Mouse (Mus musculus) megakaryocyte, embryonic 14.5 days (primary cell): ENCODE data around the gene Fam173b. TPM values are rescaled to one million over a fixed set of nuclear protein-coding genes. Genes with fewer than 3 reads are reported as not detected.
A peak's percentile ranks its signal among the peaks of the same experiment; 100 is the strongest.

ENCODE experiments used
- H3K27me3 ChIP-seq: replicated peaks from 2 replicates; pipeline ENCODE3; 2012; ENCODE audit warnings: inconsistent platforms
- H3K36me3 ChIP-seq: replicated peaks from 2 replicates; pipeline ENCODE3; 2012; ENCODE audit warnings: low read length, inconsistent platforms, mixed read lengths
- H3K4me1 ChIP-seq: 2 replicates; pipeline ENCODE4 v1.6.1; 2012; ENCODE audit warnings: inconsistent platforms
- H3K4me3 ChIP-seq: replicated peaks from 2 replicates; pipeline ENCODE3; 2012; ENCODE audit warnings: moderate library complexity, mild to moderate bottlenecking, inconsistent platforms
- H3K9me3 ChIP-seq: 2 replicates; pipeline ENCODE4 v1.6.1; 2012; ENCODE audit warnings: inconsistent platforms
- FLI1 ChIP-seq: IDR thresholded peaks from 2 replicates; pipeline ENCODE4 v1.6.1; 2012; ENCODE audit warnings: low read length, inconsistent platforms, mixed read lengths
- GATA1 ChIP-seq: IDR thresholded peaks from 3 replicates; pipeline ENCODE4 v1.6.1; 2012; ENCODE audit warnings: mixed read lengths, low read length, inconsistent platforms, borderline replicate concordance
- polyA plus RNA-seq: library from polyadenylated mRNA; stranded (reverse); fragments of >175 nt; gene quantifications from 2 replicates; pipeline ENCODE4 v1.2.3, GENCODE M21; 2012; ENCODE audit warnings: low replicate concordance; ENCODE audit not compliant: insufficient read depth

Gene Fam173b
- polyA plus RNA-seq, 1 experiment: 3.6 TPM

GRCm38 (mm10) chr15:31603113-31603512 lies 1.5 kb downstream of the Fam173b start:
- Histone ChIP-seq H3K36me3 (peaks cover 16% of the 10 kb centered on the region), H3K27me3 (no peaks in the 10 kb centered on the region), H3K9me3 (no peaks in the 10 kb centered on the region), H3K4me3 (peak overlapping the region; percentile 5), H3K4me1 (peaks cover 59% of the 10 kb centered on the region)
- no peak for TF ChIP-seq FLI1
- no peak for TF ChIP-seq GATA1

GRCm38 (mm10) chr15:31606821-31607220 lies 5.2 kb downstream of the Fam173b start:
- Histone ChIP-seq H3K4me3 (peak overlapping the region; percentile 79), H3K36me3 (peaks cover 38% of the 10 kb centered on the region), H3K27me3 (no peaks in the 10 kb centered on the region), H3K4me1 (peaks cover 41% of the 10 kb centered on the region), H3K9me3 (no peaks in the 10 kb centered on the region)
- TF ChIP-seq GATA1 (no peak), FLI1 (no peak)

- TF ChIP-seq GATA1 (no peak), FLI1 (no peak)
- no peaks in the 10 kb centered on the region for H3K9me3 ChIP-seq
- peaks cover 68% of the 10 kb centered on the region for H3K36me3 ChIP-seq
- H3K4me3 ChIP-seq: no peak overlapping the region
- H3K4me1 ChIP-seq: peaks cover 43% of the 10 kb centered on the region
- no peaks in the 10 kb centered on the region for H3K27me3 ChIP-seq
Observed at GRCm38 (mm10) chr15:31611027-31611426, 9.4 kb downstream of the Fam173b start.

GRCm38 (mm10) chr15:31611976-31612375 lies 10.3 kb downstream of the Fam173b start:
- no peaks in the 10 kb centered on the region for H3K27me3 ChIP-seq
- TF ChIP-seq GATA1 (no peak), FLI1 (no peak)
- H3K36me3 ChIP-seq: peaks cover 74% of the 10 kb centered on the region
- H3K9me3 ChIP-seq: no peaks in the 10 kb centered on the region
- H3K4me1 ChIP-seq: peaks cover 37% of the 10 kb centered on the region
- H3K4me3 ChIP-seq: no peak overlapping the region

- Histone ChIP-seq H3K27me3 (no peaks in the 10 kb centered on the region), H3K4me3 (no peak overlapping the region), H3K4me1 (peaks cover 26% of the 10 kb centered on the region), H3K36me3 (peaks cover 80% of the 10 kb centered on the region), H3K9me3 (no peaks in the 10 kb centered on the region)
- TF ChIP-seq FLI1 (no peak), GATA1 (no peak)
Observed at GRCm38 (mm10) chr15:31613826-31614453, 12.3 kb downstream of the Fam173b start.

GRCm38 (mm10) chr15:31614666-31615065 lies 13.0 kb downstream of the Fam173b start:
- H3K9me3 ChIP-seq: no peaks in the 10 kb centered on the region
- H3K4me1 ChIP-seq: peaks cover 26% of the 10 kb centered on the region
- no peaks in the 10 kb centered on the region for H3K27me3 ChIP-seq
- peaks cover 80% of the 10 kb centered on the region for H3K36me3 ChIP-seq
- TF ChIP-seq GATA1 (no peak), FLI1 (no peak)
- no peak overlapping the region for H3K4me3 ChIP-seq

- TF ChIP-seq FLI1 (no peak), GATA1 (no peak)
- Histone ChIP-seq H3K36me3 (peaks cover 76% of the 10 kb centered on the region), H3K9me3 (no peaks in the 10 kb centered on the region), H3K27me3 (no peaks in the 10 kb centered on the region), H3K4me3 (no peak overlapping the region), H3K4me1 (peaks cover 13% of the 10 kb centered on the region)
Observed at GRCm38 (mm10) chr15:31617261-31617660, 15.6 kb downstream of the Fam173b start.

GRCm38 (mm10) chr15:31619521-31619920 lies 17.9 kb downstream of the Fam173b start:
- no peak for TF ChIP-seq FLI1
- TF ChIP-seq GATA1: no peak
- no peak overlapping the region for H3K4me3 ChIP-seq
- H3K36me3 ChIP-seq: peaks cover 78% of the 10 kb centered on the region
- no peaks in the 10 kb centered on the region for H3K27me3 ChIP-seq
- H3K9me3 ChIP-seq: no peaks in the 10 kb centered on the region
- peaks cover 9% of the 10 kb centered on the region; the same call in 1 of the 2 replicates for H3K4me1 ChIP-seq

- TF ChIP-seq GATA1: no peak
- Histone ChIP-seq H3K4me1 (peaks cover 14% of the 10 kb centered on the region), H3K9me3 (no peaks in the 10 kb centered on the region), H3K4me3 (no peak overlapping the region), H3K27me3 (no peaks in the 10 kb centered on the region), H3K36me3 (peaks cover 14% of the 10 kb centered on the region)
Observed at GRCm38 (mm10) chr15:31627277-31628154, 25.9 kb downstream of the Fam173b start.

GRCm38 (mm10) chr15:31628180-31628579 lies 26.5 kb downstream of the Fam173b start:
- Histone ChIP-seq H3K4me1 (peaks cover 14% of the 10 kb centered on the region), H3K9me3 (no peaks in the 10 kb centered on the region), H3K27me3 (no peaks in the 10 kb centered on the region), H3K4me3 (no peak overlapping the region), H3K36me3 (peaks cover 8% of the 10 kb centered on the region)
- TF ChIP-seq GATA1: no peak
- no peak for TF ChIP-seq FLI1
